Mouse (Mus musculus) cerebellum, adult 2 months (tissue): ENCODE measurements around the gene Ppp4r3a. TPM values are rescaled to one million over a fixed set of nuclear protein-coding genes. Genes with fewer than 3 reads are reported as not detected.
"Not testable (repeated sequence)": the region's sequence is repeated elsewhere in the genome, so short reads cannot be mapped to it uniquely, and the experiment has no call there.

Experiments used
- DNase-seq, 2 experiments: peaks; one replicate each; pipeline ENCODE4 v3.0.0; 2021
- H3K27ac ChIP-seq: fragments of 200-500 bp; 2 replicates; pipeline ENCODE4 v1.5.1; 2012; ENCODE audit warnings: low read length, control low read depth, inconsistent platforms; ENCODE audit not compliant: insufficient read depth
- H3K27me3 ChIP-seq: fragments of 200-500 bp; 2 replicates; pipeline ENCODE4 v1.6.1; 2012; ENCODE audit warnings: inconsistent platforms, mild to moderate bottlenecking, low read length, moderate library complexity; ENCODE audit not compliant: control insufficient read depth, insufficient read depth
- H3K4me1 ChIP-seq: fragments of 200-500 bp; 2 replicates; pipeline ENCODE4 v1.6.1; 2011; ENCODE audit warnings: low read length; ENCODE audit not compliant: control insufficient read depth, insufficient read depth
- H3K4me3 ChIP-seq: fragments of 200-500 bp; replicated peaks from 2 replicates; pipeline ENCODE3; 2011; ENCODE audit warnings: mild to moderate bottlenecking, low read depth, low read length, control low read depth; ENCODE audit not compliant: insufficient read depth
- CTCF ChIP-seq: fragments of 200-500 bp; IDR thresholded peaks from 2 replicates; pipeline ENCODE4 v1.5.1; 2011; ENCODE audit warnings: low read depth, mild to moderate bottlenecking, control low read depth, low read length, moderate library complexity, borderline replicate concordance; ENCODE audit not compliant: insufficient read depth
- POLR2A ChIP-seq: fragments of 200-500 bp; IDR thresholded peaks from 2 replicates; pipeline ENCODE4 v1.6.1; 2011; ENCODE audit warnings: low read length, control low read depth, borderline replicate concordance; ENCODE audit not compliant: insufficient read depth
- WGBS: fragments of 180-500 bp; shearing (Covaris S2); methylation state at CpG from one replicate; pipeline ENCODE4 v1.1.7; 2018; 5-methylcytosine and 5-hydroxymethylcytosine counted together
- polyA plus RNA-seq: library from polyadenylated mRNA; depleted of rRNA; stranded (reverse); fragments of >200 nt; gene quantifications from 2 replicates; pipeline ENCODE4 v1.2.3, GENCODE M21; 2012

The Ppp4r3a gene
- polyA plus RNA-seq, 1 experiment, result 35.1 TPM

GRCm38 (mm10) chr12:101015165-101015560 lies 68.3 kb downstream of the Ppp4r3a start:
- H3K4me1 ChIP-seq, result peaks cover 8% of the 10 kb centered on the region

GRCm38 (mm10) chr12:101014549-101015164 lies 68.8 kb downstream of the Ppp4r3a start:
- Histone ChIP-seq H3K4me1 (peaks cover 3% of the 10 kb centered on the region; the same call in 1 of the 2 replicates), H3K27me3 (no peaks in the 10 kb centered on the region), H3K27ac (no peak overlapping the region), H3K4me3 (no peak overlapping the region)
- TF ChIP-seq POLR2A, result no peak
- no peak for TF ChIP-seq CTCF
- DNase-seq, result no peak
- WGBS, result 81% methylated on average over 10 of the region's 10 CpGs

More at GRCm38 (mm10) chr12:101015165-101015560, 68.3 kb downstream of the Ppp4r3a start:
- Histone ChIP-seq H3K27me3 (no peaks in the 10 kb centered on the region), H3K4me3 (no peak overlapping the region), H3K27ac (no peak overlapping the region)
- TF ChIP-seq POLR2A, result no peak
- TF ChIP-seq CTCF, result no peak
- 91% methylated on average over 11 of the region's 11 CpGs for WGBS
- DNase-seq, result no peak

GRCm38 (mm10) chr12:101013668-101014067 lies 69.8 kb downstream of the Ppp4r3a start:
- WGBS, result 95% methylated on average over 9 of the region's 9 CpGs
- not testable (repeated sequence) for DNase-seq, H3K27ac ChIP-seq, H3K27me3 ChIP-seq, H3K4me3 ChIP-seq, H3K4me1 ChIP-seq

- H3K4me3 ChIP-seq, result no peak overlapping the region
- DNase-seq, result no peak
- TF ChIP-seq POLR2A, result no peak
- no peak for TF ChIP-seq CTCF
- H3K27me3 ChIP-seq, result no peaks in the 10 kb centered on the region
- 80% methylated on average over 8 of the region's 8 CpGs for WGBS
- H3K4me1 ChIP-seq, result peaks cover 8% of the 10 kb centered on the region; the same call in 1 of the 2 replicates
- H3K27ac ChIP-seq, result no peak overlapping the region
These were observed 70.3 kb downstream of the Ppp4r3a start for GRCm38 (mm10) chr12:101013078-101013665.

GRCm38 (mm10) chr12:101012197-101013077 lies 71.1 kb downstream of the Ppp4r3a start:
- 65% methylated on average over 17 of the region's 17 CpGs for WGBS
- peaks cover 14% of the 10 kb centered on the region; the same call in 1 of the 2 replicates for H3K4me1 ChIP-seq

GRCm38 (mm10) chr12:101011017-101011416 lies 72.5 kb downstream of the Ppp4r3a start:
- TF ChIP-seq POLR2A (no peak), CTCF (no peak)
- H3K27ac ChIP-seq, result no peak overlapping the region
- H3K27me3 ChIP-seq, result no peaks in the 10 kb centered on the region
- DNase-seq, result no peak
- 95% methylated on average over 7 of the region's 7 CpGs for WGBS
- H3K4me3 ChIP-seq, result no peak overlapping the region
- peaks cover 15% of the 10 kb centered on the region; the same call in 1 of the 2 replicates for H3K4me1 ChIP-seq

More at GRCm38 (mm10) chr12:101012197-101013077, 71.1 kb downstream of the Ppp4r3a start:
- no peak overlapping the region for H3K27ac ChIP-seq
- H3K4me3 ChIP-seq, result no peak overlapping the region
- DNase-seq, result no peak
- no peaks in the 10 kb centered on the region for H3K27me3 ChIP-seq
- TF ChIP-seq CTCF (no peak), POLR2A (no peak)

GRCm38 (mm10) chr12:101010148-101010920 lies 73.2 kb downstream of the Ppp4r3a start:
- Histone ChIP-seq H3K27ac (no peak overlapping the region), H3K27me3 (no peaks in the 10 kb centered on the region), H3K4me1 (peaks cover 15% of the 10 kb centered on the region; the same call in 1 of the 2 replicates), H3K4me3 (no peak overlapping the region)
- WGBS, result 88% methylated on average over 10 of the region's 10 CpGs
- DNase-seq, result no peak
- TF ChIP-seq POLR2A (no peak), CTCF (no peak)
